Mouse (Mus musculus) bone marrow, adult 2 months (tissue): ENCODE data around the gene Syt6.

Source experiments
- CTCF ChIP-seq: fragments of 200-500 bp; IDR thresholded peaks from 2 replicates; pipeline ENCODE4 v1.5.1; 2011; ENCODE audit warnings: low read length, control low read depth; ENCODE audit not compliant: control insufficient read depth, insufficient read depth
- POLR2A ChIP-seq: fragments of 200-500 bp; IDR thresholded peaks from 2 replicates; pipeline ENCODE4 v1.6.1; 2011; ENCODE audit warnings: low read depth, mild to moderate bottlenecking, control low read depth, low read length, borderline replicate concordance; ENCODE audit not compliant: control insufficient read depth

- no peak for TF ChIP-seq CTCF
- no peak for TF ChIP-seq POLR2A
Measured at GRCm38 (mm10) chr3:103672113-103672512, 97.1 kb downstream of the Syt6 start.
